Comparison of ENCODE assay signal across 10 mouse cellular contexts in the genomic region with DNA sequence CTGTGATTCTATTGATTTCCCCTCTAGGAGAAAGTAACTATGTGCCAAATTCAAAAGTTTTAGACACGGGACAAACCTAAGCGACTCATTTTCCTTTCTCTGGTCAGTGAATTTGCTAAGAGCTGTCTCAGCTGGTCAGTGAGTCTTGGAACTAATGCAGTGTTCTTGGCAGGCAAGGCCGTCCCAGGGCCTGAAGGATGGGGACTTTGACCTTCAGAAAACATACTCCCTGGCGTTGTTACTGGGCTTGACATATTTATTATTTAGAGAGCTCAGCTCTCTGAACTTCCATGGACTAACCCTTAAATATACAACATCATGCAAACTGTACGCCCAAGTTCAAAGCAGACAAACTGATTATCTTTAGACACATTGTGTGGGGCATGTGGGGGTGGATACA.
DNase-seq lines count a peak whose midpoint lies in the region; ATAC-seq and TF ChIP-seq lines count a peak whose summit lies in the region.
"Had no signal": no experiment of that assay in that cellular context is flagged by ENCODE, and none has a peak within 500 bp of the region (broad histone marks: within the 10 kb centered on the region; RNA-seq: fewer than 3 reads in every experiment).

No protein-coding gene starts in this region.

- no peak overlapping the region for H3K4me2 ChIP-seq in lung, embryonic 14.5 days
- H3K4me2 ChIP-seq in kidney, embryonic 16.5 days (replicated peaks; ENCODE audit: low read depth, low read length), result no peak overlapping the region
- H3K4me2 ChIP-seq: heart, embryonic 13.5 days had no signal

- H3K36me3 ChIP-seq in lung, embryonic 14.5 days (ENCODE audit: insufficient read depth), result no peaks in the 10 kb centered on the region
- no peaks in the 10 kb centered on the region for H3K36me3 ChIP-seq in kidney, embryonic 16.5 days (ENCODE audit: insufficient read depth, low read length)
- H3K36me3 ChIP-seq: heart, embryonic 13.5 days had no signal

- H3K9ac ChIP-seq in lung, embryonic 14.5 days, result no peak overlapping the region
- H3K9ac ChIP-seq in kidney, embryonic 16.5 days (replicated peaks; ENCODE audit: low read length), result no peak overlapping the region
- H3K9ac ChIP-seq: heart, embryonic 13.5 days had no signal

- no peak for TF ChIP-seq POLR2A in lung, adult 2 months (IDR thresholded peaks at IDR 0.05; ENCODE audit: borderline replicate concordance, extremely low read depth, low read depth, low read length)

- peak; percentile 76 for DNase-seq in lung, embryonic 14.5 days
- no peak for DNase-seq in lung, adult 2 months
- peak; percentile 34 for DNase-seq in gastrocnemius, postnatal 14 days
- peak; percentile 43 for DNase-seq in skeletal muscle tissue, adult 2 months (ENCODE audit: low read depth, low spot score)
- no peak for DNase-seq in thymus, adult 18-20 months
- DNase-seq in left cerebral cortex, adult 11 months (ENCODE audit: low spot score), result no peak
- DNase-seq in layer of hippocampus, postnatal 25 days (ENCODE audit: extremely low spot score in 1 of 2, low spot score in 1 of 2), result no peak
- DNase-seq: right cerebral cortex, postnatal 14 days had no signal

- no peak overlapping the region for H3K27ac ChIP-seq in lung, embryonic 14.5 days (ENCODE audit: low read depth)
- peak overlapping the region; percentile 65 for H3K27ac ChIP-seq in kidney, embryonic 16.5 days (ENCODE audit: low read length)
- H3K27ac ChIP-seq: heart, embryonic 13.5 days had no signal

- no peaks in the 10 kb centered on the region for H3K9me3 ChIP-seq in lung, embryonic 14.5 days (ENCODE audit: low read depth, low read length)
- H3K9me3 ChIP-seq in kidney, embryonic 16.5 days (ENCODE audit: low read length), result no peaks in the 10 kb centered on the region
- H3K9me3 ChIP-seq: heart, embryonic 13.5 days had no signal

- 29% methylated on average over 5 of the region's 5 CpGs for WGBS in lung, embryonic 14.5 days
- WGBS in lung, adult 2 months, result 64% methylated on average over 5 of the region's 5 CpGs
- 39% methylated on average over 5 of the region's 5 CpGs for WGBS in kidney, embryonic 16.5 days

- ATAC-seq in lung, embryonic 14.5 days (ENCODE audit: insufficient read depth), result peak; percentile 56; the same call in 1 of the 2 replicates
- peak; percentile 78 for ATAC-seq in kidney, embryonic 16.5 days (ENCODE audit: low FRiP score, low TSS enrichment)

- H3K27me3 ChIP-seq in lung, embryonic 14.5 days (ENCODE audit: insufficient read depth, low read length), result no peaks in the 10 kb centered on the region
- no peaks in the 10 kb centered on the region for H3K27me3 ChIP-seq in kidney, embryonic 16.5 days (ENCODE audit: insufficient read depth, low read length)
- H3K27me3 ChIP-seq: heart, embryonic 13.5 days had no signal

- TF ChIP-seq CTCF in lung, embryonic 14.5 days (IDR thresholded peaks at IDR 0.05; ENCODE audit: low read depth), result no peak
- no peak for TF ChIP-seq CTCF in lung, adult 2 months (IDR thresholded peaks at IDR 0.05; ENCODE audit: insufficient read depth, low read length)

- intact Hi-C loops in gastrocnemius, postnatal 14 days (cut with DNase I; ENCODE audit: low total_unique reads), result no loop called here

- H3K4me1 ChIP-seq in lung, embryonic 14.5 days (ENCODE audit: insufficient read depth), result no peaks in the 10 kb centered on the region
- no peaks in the 10 kb centered on the region for H3K4me1 ChIP-seq in lung, adult 2 months (ENCODE audit: control insufficient read depth, insufficient read depth, low read length)
- H3K4me1 ChIP-seq in kidney, embryonic 16.5 days (ENCODE audit: insufficient read depth, low read length), result peaks cover 11% of the 10 kb centered on the region; the same call in 1 of the 2 replicates

- no peak overlapping the region for H3K4me3 ChIP-seq in lung, embryonic 14.5 days (ENCODE audit: low read depth, low read length)
- no peak overlapping the region for H3K4me3 ChIP-seq in lung, adult 2 months (replicated peaks; ENCODE audit: extremely low read depth, low read depth, low read length)
- no peak overlapping the region for H3K4me3 ChIP-seq in kidney, embryonic 16.5 days (ENCODE audit: low read length)
- H3K4me3 ChIP-seq: heart, embryonic 13.5 days had no signal

Comparison
In these comparisons a context has a peak if more than half of its experiments do, and no peak if none do; other contexts are left out.
1. DNase-seq: peak in lung, embryonic 14.5 days (single experiment), gastrocnemius, postnatal 14 days (single experiment) and skeletal muscle tissue, adult 2 months (single experiment); none in lung, adult 2 months (single experiment), thymus, adult 18-20 months (0 of 2), left cerebral cortex, adult 11 months (single experiment) and layer of hippocampus, postnatal 25 days (0 of 2).